Comparison of ENCODE assay signal across 8 mouse cellular contexts in genomic region chr11:117654380-117654924, GRCm38 (mm10). TPM values are rescaled to one million over a fixed set of nuclear protein-coding genes. Genes with fewer than 3 reads are reported as not detected.
DNase-seq lines count a peak whose midpoint lies in the region; ATAC-seq and TF ChIP-seq lines count a peak whose summit lies in the region.

No protein-coding gene starts in this region.

- peaks cover 24% of the 10 kb centered on the region for H3K27me3 ChIP-seq in hindbrain, embryonic 10.5 days (ENCODE audit: insufficient read depth, poor library complexity, severe bottlenecking)
- no peaks in the 10 kb centered on the region for H3K27me3 ChIP-seq in lung, postnatal 0 days (replicated peaks; ENCODE audit: insufficient read depth, low read length)

- under 1% methylated on average over 70 of the region's 71 CpGs for WGBS in hindbrain, embryonic 10.5 days
- WGBS in lung, postnatal 0 days: 2% methylated on average over 40 of the region's 71 CpGs

- H3K4me1 ChIP-seq in hindbrain, embryonic 10.5 days (replicated peaks): peaks cover 53% of the 10 kb centered on the region
- H3K4me1 ChIP-seq in lung, postnatal 0 days (ENCODE audit: insufficient read depth, low read depth, low read length): peaks cover 12% of the 10 kb centered on the region; the same call in 1 of the 2 replicates

- TF ChIP-seq CTCF in lung, postnatal 0 days (IDR thresholded peaks at IDR 0.05): peak; percentile 18; the same call in 1 of the 2 replicates

- H3K9me3 ChIP-seq in hindbrain, embryonic 10.5 days: no peaks in the 10 kb centered on the region
- no peaks in the 10 kb centered on the region for H3K9me3 ChIP-seq in lung, postnatal 0 days (ENCODE audit: low read length)

- no peak; the same call in 1 of the 2 replicates for TF ChIP-seq EP300 in lung, postnatal 0 days (IDR thresholded peaks at IDR 0.05)

- peak overlapping the region; percentile 88 for H3K9ac ChIP-seq in lung, postnatal 0 days (replicated peaks; ENCODE audit: low read depth)

- DNase-seq in MN1 (ENCODE audit: low spot score): peak; percentile 99
- DNase-seq in cerebellum, adult 9-10 months: peak; percentile 100
- DNase-seq in hindbrain, embryonic 10.5 days (ENCODE audit: low spot score): peak; percentile 100
- peak; percentile 100 for DNase-seq in layer of hippocampus, adult 9-11 months
- DNase-seq in lung, postnatal 0 days (ENCODE audit: low spot score): peak; percentile 100
- DNase-seq in ovary, postnatal 14 days (ENCODE audit: low spot score): peak; percentile 95
- DNase-seq in thymus, postnatal 14 days: peak; percentile 99

- peak; percentile 88 for ATAC-seq in frontal cortex, adult (ENCODE audit: low TSS enrichment)
- peak; percentile 98 for ATAC-seq in lung, postnatal 0 days

- peak overlapping the region; percentile 97 for H3K4me2 ChIP-seq in lung, postnatal 0 days (replicated peaks; ENCODE audit: low read depth, low read length)

- H3K4me3 ChIP-seq in hindbrain, embryonic 10.5 days: peak overlapping the region; percentile 93
- peak overlapping the region; percentile 92 for H3K4me3 ChIP-seq in lung, postnatal 0 days (ENCODE audit: low read depth, low read length)

- H3K27ac ChIP-seq in hindbrain, embryonic 10.5 days: peak overlapping the region; percentile 98
- peak overlapping the region; percentile 96 for H3K27ac ChIP-seq in lung, postnatal 0 days (ENCODE audit: low read length)

- no peaks in the 10 kb centered on the region for H3K36me3 ChIP-seq in hindbrain, embryonic 10.5 days
- H3K36me3 ChIP-seq in lung, postnatal 0 days (ENCODE audit: insufficient read depth, low read length): no peaks in the 10 kb centered on the region

RNA-seq across cellular contexts. Expression of gene Tnrc6c, which starts 0.4 kb away (rescaled TPM):
- polyA plus RNA-seq in hindbrain, embryonic 10.5 days (2016; fragmentation: Nextera tagmentation; extraction: Ambion mirVana): 11.1 and 14.4 TPM in 2 replicates
- 8.9 and 9.8 TPM in 2 replicates for polyA plus RNA-seq in lung, postnatal 0 days (2015; fragmentation: Nextera tagmentation; extraction: Ambion mirVana)

Comparison
In these comparisons a context has a peak if more than half of its experiments do, and no peak if none do; other contexts are left out.
1. Peak in every context shown above with its lines: DNase-seq, ATAC-seq, H3K4me3 ChIP-seq and H3K27ac ChIP-seq.